Mouse (Mus musculus) 3T3-L1 (cell line): ENCODE data around the gene Thnsl1.

ENCODE experiments used
- DNase-seq: peaks from one replicate; pipeline ENCODE4 v3.0.0-alpha.2; 2015; ENCODE audit warnings: low read depth, low spot score

Thnsl1 gene

GRCm38 (mm10) chr2:21204912-21205830, at the start of gene Thnsl1, which contains the start of gene Enkur:
Gene Thnsl1 (plus strand): TSS chr2:21205724.
Gene Enkur (minus strand): TSS chr2:21205365.
- DNase-seq = peak; percentile 94

- no peak for DNase-seq
These were observed 41.2 kb upstream of the Thnsl1 start for GRCm38 (mm10) chr2:21164296-21164695.

- peak; percentile 81 for DNase-seq
These were observed 37.6 kb upstream of the Thnsl1 start for GRCm38 (mm10) chr2:21167916-21168315.

- no peak for DNase-seq
These were observed 32.7 kb upstream of the Thnsl1 start for GRCm38 (mm10) chr2:21172797-21173196.

GRCm38 (mm10) chr2:21179136-21179535, 26.4 kb upstream of the Thnsl1 start:
- no peak for DNase-seq

GRCm38 (mm10) chr2:21182811-21183210, 22.7 kb upstream of the Thnsl1 start:
- peak; percentile 76 for DNase-seq

- DNase-seq = peak; percentile 62
These were observed 17.9 kb upstream of the Thnsl1 start for GRCm38 (mm10) chr2:21187576-21187975.

GRCm38 (mm10) chr2:21188610-21189009, 16.9 kb upstream of the Thnsl1 start:
- DNase-seq = peak; percentile 33

GRCm38 (mm10) chr2:21191232-21191631, 14.3 kb upstream of the Thnsl1 start:
- DNase-seq = no peak

- DNase-seq = no peak
These were observed 10.3 kb upstream of the Thnsl1 start for GRCm38 (mm10) chr2:21195233-21195632.

GRCm38 (mm10) chr2:21199051-21199450, 6.5 kb upstream of the Thnsl1 start:
- no peak for DNase-seq

- peak; percentile 70 for DNase-seq
These were observed 2.8 kb upstream of the Thnsl1 start for GRCm38 (mm10) chr2:21202754-21203153.

- DNase-seq = no peak
These were observed 271 bp downstream of the Thnsl1 start for GRCm38 (mm10) chr2:21205831-21206159.

GRCm38 (mm10) chr2:21206278-21206677, 754 bp downstream of the Thnsl1 start:
- no peak for DNase-seq

- DNase-seq = no peak
These were observed 5.8 kb downstream of the Thnsl1 start for GRCm38 (mm10) chr2:21211361-21211760.

- DNase-seq = no peak
These were observed 8.8 kb downstream of the Thnsl1 start for GRCm38 (mm10) chr2:21214322-21214721.

- DNase-seq = no peak
These were observed 9.8 kb downstream of the Thnsl1 start for GRCm38 (mm10) chr2:21215284-21215683.

GRCm38 (mm10) chr2:21222453-21223384, 17.2 kb downstream of the Thnsl1 start:
- DNase-seq = no peak

GRCm38 (mm10) chr2:21230276-21230675, 24.8 kb downstream of the Thnsl1 start:
- no peak for DNase-seq

GRCm38 (mm10) chr2:21231147-21231546, 25.6 kb downstream of the Thnsl1 start:
- DNase-seq = no peak

- peak; percentile 84 for DNase-seq
These were observed 29.5 kb downstream of the Thnsl1 start for GRCm38 (mm10) chr2:21234871-21235648.
